9 mouse cellular contexts compared by ENCODE assay signal in the genomic region with DNA sequence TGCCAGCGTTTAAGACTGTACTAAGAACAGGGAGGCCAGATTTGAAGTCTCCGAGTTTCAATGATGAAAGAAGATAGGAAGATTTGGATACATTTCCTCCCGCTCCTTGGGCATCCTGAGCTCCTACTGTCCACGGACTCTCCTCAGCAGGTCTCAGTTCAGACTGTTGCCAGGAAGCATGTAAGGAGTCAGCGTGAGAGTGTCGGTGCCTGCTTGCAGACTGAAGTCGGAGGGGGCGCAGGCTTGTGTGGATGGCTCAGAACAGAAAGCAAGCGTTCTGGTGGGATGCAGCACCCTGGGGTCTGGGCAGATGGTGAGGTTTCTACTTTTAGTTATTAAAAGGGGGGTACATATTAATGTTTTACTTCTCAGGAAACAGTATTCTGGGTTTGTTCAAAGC. TPM values are rescaled to one million over a fixed set of nuclear protein-coding genes. Genes with fewer than 3 reads are reported as not detected.
DNase-seq lines count a peak whose midpoint lies in the region; ATAC-seq and TF ChIP-seq lines count a peak whose summit lies in the region.
"Had no signal": no experiment of that assay in that cellular context is flagged by ENCODE, and none has a peak within 500 bp of the region (broad histone marks: within the 10 kb centered on the region; RNA-seq: fewer than 3 reads in every experiment).

No protein-coding gene starts in this region.

- H3K27ac ChIP-seq in forebrain, embryonic 16.5 days (ENCODE audit: low read length): no peak overlapping the region
- H3K27ac ChIP-seq in forebrain, embryonic 15.5 days (replicated peaks): no peak overlapping the region
- no peak overlapping the region for H3K27ac ChIP-seq in lung, embryonic 14.5 days (ENCODE audit: low read depth)
- H3K27ac ChIP-seq: midbrain, embryonic 12.5 days had no signal

- H3K4me1 ChIP-seq in forebrain, embryonic 16.5 days (replicated peaks; ENCODE audit: control insufficient read depth, insufficient read depth, low read length): peaks cover 8% of the 10 kb centered on the region; the same call in 1 of the 2 replicates
- peaks cover 7% of the 10 kb centered on the region for H3K4me1 ChIP-seq in forebrain, embryonic 15.5 days
- H3K4me1 ChIP-seq in lung, embryonic 14.5 days (ENCODE audit: insufficient read depth): no peaks in the 10 kb centered on the region
- H3K4me1 ChIP-seq: midbrain, embryonic 12.5 days had no signal

- peaks cover 7% of the 10 kb centered on the region; the same call in 1 of the 2 replicates for H3K27me3 ChIP-seq in forebrain, embryonic 16.5 days (replicated peaks; ENCODE audit: control insufficient read depth, insufficient read depth, low read length)
- no peaks in the 10 kb centered on the region; the same call in 1 of the 2 replicates for H3K27me3 ChIP-seq in forebrain, embryonic 15.5 days
- no peaks in the 10 kb centered on the region; the same call in 1 of the 2 replicates for H3K27me3 ChIP-seq in lung, embryonic 14.5 days (ENCODE audit: insufficient read depth, low read length)

- H3K4me3 ChIP-seq in forebrain, embryonic 16.5 days (replicated peaks; ENCODE audit: low read length): 0 out of 2 replicates have a peak overlapping the region, but pooled peaks have one; percentile 4
- no peak overlapping the region for H3K4me3 ChIP-seq in forebrain, embryonic 15.5 days
- peak overlapping the region; percentile 29 for H3K4me3 ChIP-seq in lung, embryonic 14.5 days (ENCODE audit: low read depth, low read length)
- H3K4me3 ChIP-seq: midbrain, embryonic 12.5 days had no signal

- ATAC-seq in forebrain, embryonic 16.5 days: no peak
- ATAC-seq in forebrain, embryonic 15.5 days (replicated peaks): no peak
- ATAC-seq in lung, embryonic 14.5 days (ENCODE audit: insufficient read depth): no peak
- 0 out of 4 replicates have a peak, but pooled peaks have one; percentile 32 to 53 for ATAC-seq in hematopoietic stem cell, adult 5-6 weeks (replicated peaks in 1 of 2; ENCODE audit: insufficient read depth in 1 of 2, low FRiP score in 2 of 2, low TSS enrichment in 1 of 2, low read depth in 1 of 2, poor library complexity in 2 of 2, severe bottlenecking in 2 of 2)
- no peak for ATAC-seq in frontal cortex, adult (ENCODE audit: low TSS enrichment)

- 54% methylated on average over 9 of the region's 9 CpGs for WGBS in forebrain, embryonic 16.5 days
- 57% methylated on average over 9 of the region's 9 CpGs for WGBS in forebrain, embryonic 15.5 days
- WGBS in lung, embryonic 14.5 days: 29% methylated on average over 9 of the region's 9 CpGs

- no peak for TF ChIP-seq CTCF in lung, embryonic 14.5 days (IDR thresholded peaks at IDR 0.05; ENCODE audit: low read depth)

- no peaks in the 10 kb centered on the region for H3K36me3 ChIP-seq in forebrain, embryonic 16.5 days (ENCODE audit: control insufficient read depth, insufficient read depth)
- H3K36me3 ChIP-seq in forebrain, embryonic 15.5 days: no peaks in the 10 kb centered on the region
- no peaks in the 10 kb centered on the region for H3K36me3 ChIP-seq in lung, embryonic 14.5 days (ENCODE audit: insufficient read depth)
- H3K36me3 ChIP-seq: midbrain, embryonic 12.5 days had no signal

- peak; percentile 41 for DNase-seq in lung, embryonic 14.5 days
- DNase-seq in lung, postnatal 4 days: no peak
- peak; percentile 47 for DNase-seq in naive thymus-derived CD4-positive, alpha-beta T cell, adult 2 months (ENCODE audit: low read depth)
- DNase-seq in urinary bladder, postnatal 10 days (ENCODE audit: low spot score): no peak

- H3K9me3 ChIP-seq in forebrain, embryonic 16.5 days (ENCODE audit: control insufficient read depth, low read length): no peaks in the 10 kb centered on the region
- no peaks in the 10 kb centered on the region for H3K9me3 ChIP-seq in forebrain, embryonic 15.5 days
- H3K9me3 ChIP-seq in lung, embryonic 14.5 days (ENCODE audit: low read depth, low read length): no peaks in the 10 kb centered on the region
- H3K9me3 ChIP-seq: midbrain, embryonic 12.5 days had no signal

- peak overlapping the region; percentile 17; the same call in 1 of the 2 replicates for H3K4me2 ChIP-seq in forebrain, embryonic 16.5 days (ENCODE audit: low read length)
- no peak overlapping the region for H3K4me2 ChIP-seq in forebrain, embryonic 15.5 days (replicated peaks)
- peak overlapping the region; percentile 50 for H3K4me2 ChIP-seq in lung, embryonic 14.5 days
- H3K4me2 ChIP-seq: midbrain, embryonic 12.5 days had no signal

- H3K9ac ChIP-seq in forebrain, embryonic 16.5 days (replicated peaks; ENCODE audit: low read depth, low read length): no peak overlapping the region
- no peak overlapping the region for H3K9ac ChIP-seq in forebrain, embryonic 15.5 days (replicated peaks)
- H3K9ac ChIP-seq in lung, embryonic 14.5 days: peak overlapping the region; percentile 28; the same call in 1 of the 2 replicates
- H3K9ac ChIP-seq: midbrain, embryonic 12.5 days had no signal

RNA-seq across cellular contexts. Expression of a gene that starts 24.6 kb away (rescaled TPM):
- polyA plus RNA-seq in forebrain, embryonic 16.5 days (2015; fragmentation: Nextera tagmentation; extraction: Ambion mirVana): 18.0 and 24.4 TPM in 2 replicates
- 28.3 and 33.9 TPM in 2 replicates for polyA plus RNA-seq in forebrain, embryonic 15.5 days (2015; fragmentation: Nextera tagmentation; extraction: Ambion mirVana)
- not detected in 2 replicates for polyA plus RNA-seq in lung, embryonic 14.5 days (2014; fragmentation: Nextera tagmentation; extraction: Ambion mirVana)
- total RNA-seq in hematopoietic stem cell, adult 5-6 weeks (2017): 0.30 TPM in 1 of 2 replicates, not detected in the other

RNA-seq across cellular contexts. Expression of a gene that starts 52.6 kb away (rescaled TPM):
- polyA plus RNA-seq in forebrain, embryonic 16.5 days (2015; fragmentation: Nextera tagmentation; extraction: Ambion mirVana): 51.3 and 57.4 TPM in 2 replicates
- 53.4 and 59.3 TPM in 2 replicates for polyA plus RNA-seq in forebrain, embryonic 15.5 days (2015; fragmentation: Nextera tagmentation; extraction: Ambion mirVana)
- 44.1 and 53.3 TPM in 2 replicates for polyA plus RNA-seq in lung, embryonic 14.5 days (2014; fragmentation: Nextera tagmentation; extraction: Ambion mirVana)
- 95.7 and 123 TPM in 2 replicates for total RNA-seq in hematopoietic stem cell, adult 5-6 weeks (2017)

Comparison
In these comparisons a context has a peak if more than half of its experiments do, and no peak if none do; other contexts are left out.
1. DNase-seq: peak in lung, embryonic 14.5 days (single experiment) and naive thymus-derived CD4-positive, alpha-beta T cell, adult 2 months (single experiment); none in lung, postnatal 4 days (0 of 2) and urinary bladder, postnatal 10 days (single experiment).
2. ATAC-seq: peak in hematopoietic stem cell, adult 5-6 weeks (2 of 2); none in forebrain, embryonic 16.5 days (single experiment), forebrain, embryonic 15.5 days (single experiment), lung, embryonic 14.5 days (single experiment) and frontal cortex, adult (single experiment).
3. RNA of a gene that starts 24.6 kb away (polyA plus RNA-seq): 28.3 to 33.9 TPM in forebrain, embryonic 15.5 days and 18.0 to 24.4 TPM in forebrain, embryonic 16.5 days; not detected in lung, embryonic 14.5 days; every median in the first group is over 10 times any median in the second.